Mouse (Mus musculus) spleen, adult 18-20 months (tissue): ENCODE data around the gene Rab5a.

Experiments used
- DNase-seq, 2 experiments: peaks; one replicate each; pipeline ENCODE4 v3.0.0; 2022; ENCODE audit warnings: mixed read lengths in 2 of 2

Rab5a gene

DNA sequence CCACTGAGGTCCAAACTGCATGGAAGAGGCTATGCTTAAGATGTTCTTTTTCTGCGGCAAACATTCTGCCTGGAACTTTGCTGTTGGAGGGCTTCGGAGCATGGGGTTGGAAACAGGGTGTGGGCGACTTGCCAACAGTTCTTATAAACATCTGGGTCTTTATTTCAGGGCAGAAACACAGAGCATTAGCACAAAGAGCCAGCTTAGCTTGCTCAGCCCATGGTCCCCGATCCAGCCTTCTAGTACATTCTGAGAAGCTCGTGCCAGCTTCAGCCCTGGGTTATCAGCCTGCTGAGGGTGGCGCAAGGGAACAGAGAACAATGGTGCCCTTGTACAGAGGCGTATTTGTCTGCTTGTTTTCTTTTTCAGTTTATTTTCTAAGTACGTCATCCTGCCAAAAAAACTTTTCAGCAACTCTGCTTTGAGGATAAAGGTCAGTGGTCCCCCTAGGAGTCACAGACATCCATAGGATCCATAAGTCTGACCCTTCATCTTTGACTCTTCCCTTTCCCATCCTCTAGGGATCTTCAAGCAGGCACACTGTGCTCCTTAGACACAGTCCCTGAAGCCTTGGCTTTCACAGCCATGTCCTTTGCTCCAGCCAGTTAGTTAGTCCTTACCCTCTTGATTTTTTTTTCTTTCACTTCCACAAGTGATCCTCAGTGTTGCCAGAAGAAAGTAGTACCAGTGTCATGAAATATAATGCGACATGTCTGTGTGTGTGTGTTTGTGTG is 64.7 kb downstream of the Rab5a start:
- DNase-seq: no peak

DNA sequence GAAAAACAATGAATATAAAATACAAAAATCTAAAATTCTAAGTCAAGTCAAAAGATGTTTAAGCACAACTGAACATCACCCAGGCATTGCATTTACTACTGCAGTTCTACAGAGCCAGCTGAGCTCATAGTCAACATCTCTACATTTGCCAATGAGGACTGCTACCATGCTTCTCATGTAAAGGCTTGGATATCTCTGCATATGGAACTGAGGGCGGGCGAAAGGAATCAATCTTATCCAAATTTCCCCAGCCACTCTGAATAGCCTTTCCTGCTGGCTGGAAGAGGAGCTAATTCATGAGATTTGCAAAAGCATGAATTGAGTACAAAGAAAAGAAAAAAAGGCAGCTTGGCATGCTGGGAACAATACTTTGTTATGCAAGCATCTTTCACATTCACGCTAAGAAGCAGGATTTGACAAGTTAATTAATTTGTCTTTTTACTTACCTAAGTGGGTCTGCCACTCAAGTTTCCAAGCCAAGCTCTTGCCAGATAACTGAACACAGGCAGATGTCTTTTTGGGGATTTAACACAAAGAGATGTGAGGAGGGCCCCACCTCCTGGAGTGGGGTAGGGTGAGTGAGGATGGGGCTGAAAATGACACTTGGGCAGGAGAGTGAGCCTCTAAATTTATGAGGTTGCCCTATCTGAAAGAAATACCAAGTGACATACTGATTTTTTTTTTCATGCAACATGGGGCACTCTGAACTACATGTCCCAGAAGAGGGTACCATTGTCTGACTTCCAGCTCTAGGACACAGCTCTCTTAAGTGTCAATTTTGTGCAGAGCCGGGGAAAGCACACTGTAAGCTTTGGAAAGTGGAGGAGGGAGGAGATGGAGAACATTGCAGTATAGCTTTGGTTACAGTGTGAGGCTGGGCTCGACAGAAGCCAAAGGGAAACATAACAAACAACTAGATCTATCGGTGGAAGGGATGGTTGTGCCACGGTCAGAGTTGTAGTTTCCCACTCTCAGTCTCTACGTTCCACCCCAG is 72.6 kb downstream of the Rab5a start:
- no peak for DNase-seq

DNA sequence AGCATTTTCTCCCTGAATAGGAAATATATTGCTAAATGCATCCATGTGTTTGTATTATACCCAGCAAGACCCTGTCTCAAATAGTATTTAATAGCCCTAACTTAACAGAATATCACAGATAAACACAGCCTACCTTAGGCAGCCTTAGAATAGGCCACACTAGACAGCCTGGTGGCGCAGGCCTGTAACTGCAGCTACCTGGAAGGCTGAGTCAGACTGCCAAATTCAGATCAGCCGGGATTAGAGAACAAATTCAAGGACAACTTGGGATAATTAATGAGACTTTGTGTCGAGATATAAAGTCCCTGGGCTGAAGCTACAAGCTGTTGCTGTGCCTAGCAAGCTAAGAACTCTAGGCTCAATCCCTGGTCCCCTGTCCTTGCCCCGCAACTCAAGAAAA is 75.1 kb downstream of the Rab5a start:
- no peak for DNase-seq

DNA sequence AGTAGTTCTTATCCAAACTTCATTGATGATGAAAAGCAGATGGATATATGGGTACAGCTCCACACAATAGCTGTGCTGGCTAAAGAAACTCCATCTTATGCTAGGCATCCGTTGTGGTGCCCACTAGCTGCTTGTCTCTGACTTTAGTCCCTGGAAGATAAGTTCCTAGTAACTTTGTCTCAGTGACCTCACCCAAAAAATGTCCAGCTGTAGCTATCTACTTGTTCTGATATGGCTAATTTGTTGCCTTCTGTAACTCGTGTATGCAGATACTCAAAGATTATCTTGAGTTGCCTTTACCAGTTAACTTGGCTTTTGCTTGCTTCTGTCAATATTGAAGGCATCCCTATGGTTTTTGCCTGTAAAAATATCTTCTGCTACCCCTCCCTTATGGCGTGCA is 75.8 kb downstream of the Rab5a start:
- DNase-seq: no peak
